Mouse (Mus musculus) cortical plate, adult 2 months (tissue): ENCODE results near the gene Foxe3.

Experiments
- CTCF ChIP-seq: fragments of 200-500 bp; IDR thresholded peaks from 2 replicates; pipeline ENCODE4 v1.5.1; 2011; ENCODE audit warnings: mild to moderate bottlenecking, control low read depth, low read length; ENCODE audit not compliant: insufficient read depth; ENCODE audit errors: extremely low read depth
- POLR2A ChIP-seq: fragments of 200-500 bp; IDR thresholded peaks from 2 replicates; pipeline ENCODE4 v1.6.1; 2011; ENCODE audit warnings: mild to moderate bottlenecking, low read length, control low read depth; ENCODE audit not compliant: insufficient read depth; ENCODE audit errors: extremely low read depth

DNA sequence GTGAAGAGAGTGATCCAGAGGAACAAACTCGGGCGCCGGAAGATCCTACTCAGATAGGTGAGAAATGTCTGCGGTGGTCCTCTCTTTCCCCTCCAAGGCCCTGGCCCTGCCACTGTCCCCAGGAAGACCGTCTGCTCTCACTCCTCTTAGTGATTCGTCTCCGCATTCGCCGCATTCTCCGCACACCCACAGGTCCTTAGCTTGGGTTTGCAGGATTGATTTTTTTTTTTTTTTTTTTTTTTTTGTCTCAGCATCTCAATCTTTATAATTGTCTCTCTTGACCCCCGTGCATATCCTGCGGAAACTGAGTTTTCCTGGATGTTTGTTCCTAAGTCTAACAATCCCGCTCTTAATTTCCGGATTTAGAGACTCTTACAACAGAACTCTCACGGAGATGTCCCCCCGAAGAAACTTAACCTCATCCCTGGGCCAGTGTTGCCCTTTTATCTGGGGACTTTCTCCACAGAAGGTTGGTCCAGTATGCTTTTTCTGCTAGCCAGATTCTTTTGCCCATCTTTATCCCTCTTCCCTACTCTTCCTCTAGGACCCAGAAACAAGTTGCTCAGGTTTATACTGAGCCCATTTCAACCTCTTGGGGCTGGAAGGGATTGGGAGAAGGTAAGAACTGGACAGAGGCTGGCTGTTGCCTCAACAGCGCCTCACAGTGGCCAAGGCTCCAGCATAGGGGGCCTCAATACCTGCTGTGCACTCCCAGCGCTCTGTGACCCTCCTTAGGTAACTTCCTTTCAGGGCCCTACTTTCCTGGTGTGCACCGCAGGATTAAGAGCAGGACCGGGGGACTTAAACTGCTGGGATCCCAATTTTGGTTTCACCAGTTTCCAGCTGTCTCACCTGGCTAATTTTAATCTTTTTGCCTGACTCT, 16.0 kb downstream of the Foxe3 start:
- TF ChIP-seq CTCF (0 out of 2 replicates have a peak, but pooled peaks have one; percentile 11), POLR2A (no peak)
